Mouse (Mus musculus): ENCODE measurements at regions not wholly inside any gene's neighbourhood (a gene's known extent, or its start where the extent isn't known, plus 50 kb on each side); places are given as distances from the start of the nearest gene placed in this dataset.
"Not testable (repeated sequence)": the region's sequence is repeated elsewhere in the genome, so short reads cannot be mapped to it uniquely, and the experiment has no call there.

- no peak for DNase-seq
These were observed 91.4 kb upstream of the Mdm1 start for GRCm38 (mm10) chr10:118050152-118050641.

- DNase-seq, result peak in 1 of 2 experiments; percentile 66
These were observed 89.6 kb upstream of the Mdm1 start for GRCm38 (mm10) chr10:118052042-118052441.

DNA sequence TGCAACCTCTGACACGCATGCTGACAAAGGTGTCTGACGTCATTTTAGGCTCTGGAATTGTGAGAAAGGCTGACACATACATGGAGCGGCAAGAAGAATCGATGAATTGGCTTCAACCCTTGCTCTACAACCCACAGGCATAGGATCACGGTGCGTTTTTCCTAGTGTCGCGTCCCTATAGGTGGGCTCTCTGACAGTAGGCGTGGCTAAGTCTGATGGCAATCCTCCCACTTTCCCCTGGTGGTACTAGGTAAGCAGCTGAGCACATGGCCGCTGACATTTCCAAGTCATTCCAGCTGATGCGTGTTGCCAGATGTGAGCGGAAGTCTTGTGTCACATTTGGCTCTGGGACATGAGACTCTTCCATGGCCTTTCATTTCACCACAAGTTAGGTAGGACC, 89.1 kb upstream of the Mdm1 start:
- no peak for DNase-seq

DNA sequence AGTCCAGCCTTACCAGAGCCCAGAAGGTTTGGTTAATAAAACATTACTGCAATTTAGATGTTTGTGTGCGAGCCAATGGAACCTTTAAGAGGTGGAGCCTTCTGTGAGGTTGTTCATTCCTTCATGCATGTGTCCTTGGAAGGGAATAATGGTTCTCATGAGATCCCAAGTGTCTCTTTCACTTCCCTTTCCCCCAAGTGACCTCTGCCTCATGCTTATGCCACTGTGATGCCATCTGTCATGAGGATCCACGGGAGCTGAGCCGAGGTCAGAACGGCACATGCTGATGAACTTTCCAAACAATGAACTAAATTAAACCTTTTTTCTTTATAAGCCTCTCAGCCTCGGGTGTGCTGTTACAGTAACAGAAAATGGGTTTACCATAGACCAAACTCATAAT, 88.6 kb upstream of the Mdm1 start:
- no peak for DNase-seq

DNA sequence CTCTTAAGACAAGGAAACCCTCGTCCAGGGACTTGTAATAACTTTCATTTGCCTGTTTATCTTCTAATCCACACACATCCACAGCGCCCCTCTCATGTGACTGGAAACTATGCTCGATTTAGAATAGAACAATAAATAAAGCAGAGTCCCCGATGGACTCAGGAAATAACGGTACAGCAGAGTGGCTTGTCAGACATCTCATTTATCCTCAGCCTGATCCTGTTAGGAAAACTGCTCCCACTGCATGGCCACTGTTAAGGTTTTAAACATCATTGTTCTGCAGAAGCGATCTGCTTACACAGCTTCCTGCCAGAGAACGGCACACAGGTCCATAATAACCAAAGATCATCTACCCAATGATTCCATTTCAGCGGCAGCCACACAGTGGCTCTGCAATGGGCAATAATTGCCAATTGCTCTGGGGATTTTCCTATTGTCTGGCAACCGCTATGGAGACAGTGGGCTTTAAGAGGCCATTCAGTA, 84.8 kb upstream of the Mdm1 start:
- DNase-seq, result no peak

DNA sequence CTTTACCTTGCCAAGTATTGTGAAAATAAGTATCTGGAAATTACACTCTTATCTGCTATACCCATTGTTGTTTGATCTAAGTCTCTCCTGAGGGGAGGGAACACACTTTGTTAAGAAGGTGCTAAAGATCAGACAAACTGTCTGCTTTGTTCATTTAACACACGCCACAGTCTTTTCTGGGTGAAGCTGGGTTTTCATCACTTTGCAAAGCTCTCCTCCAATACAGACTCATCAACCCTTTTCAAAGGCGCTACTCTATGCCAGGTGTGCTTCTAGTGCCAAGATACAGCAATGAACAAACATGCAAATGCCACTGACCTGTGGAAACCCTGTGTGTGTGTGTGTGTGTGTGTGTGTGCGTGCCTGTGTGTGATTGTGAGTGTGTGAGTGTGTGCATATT, 84.1 kb upstream of the Mdm1 start:
- DNase-seq, result no peak

DNA sequence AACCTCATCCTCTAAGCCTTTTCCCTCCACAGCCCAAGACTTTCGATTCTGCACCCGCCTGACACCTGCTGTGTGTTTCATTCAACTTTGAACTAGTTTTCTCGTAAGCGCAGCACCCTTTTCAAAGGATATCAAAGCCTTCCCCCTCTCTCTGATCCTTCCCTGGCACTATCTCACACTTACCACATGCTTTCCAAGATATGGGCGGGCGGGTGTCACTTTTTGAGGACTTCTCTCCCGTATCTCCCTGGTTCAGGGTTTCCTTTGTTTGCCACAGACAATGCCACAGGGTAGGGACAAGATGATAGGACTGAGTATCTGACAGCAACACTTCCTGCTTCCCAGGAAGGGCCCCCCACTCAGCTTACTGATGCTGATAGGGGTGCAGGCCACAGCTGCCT, 76.8 kb upstream of the Mdm1 start:
- no peak for DNase-seq

DNA sequence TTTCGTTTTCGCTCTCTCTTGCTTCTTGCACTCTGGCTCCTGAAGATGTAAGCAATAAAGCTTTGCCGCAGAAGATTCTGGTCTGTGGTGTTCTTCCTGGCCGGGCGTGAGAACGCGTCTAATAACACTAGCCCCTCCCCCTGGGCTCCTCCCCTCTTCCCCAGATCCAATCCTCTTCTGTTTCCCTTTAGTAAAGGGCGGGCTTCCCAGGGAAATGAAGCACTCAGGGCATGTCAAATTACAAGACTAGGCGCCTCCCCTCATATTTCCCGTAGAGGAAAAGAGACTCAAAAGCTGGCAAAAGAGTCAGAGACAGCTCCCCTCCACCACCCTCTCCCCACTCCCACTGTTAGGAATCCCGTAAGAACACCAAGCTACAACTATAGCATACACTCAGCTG, 65.3 kb upstream of the Mdm1 start:
- not testable (repeated sequence) for DNase-seq

- no peak for DNase-seq
These were observed 59.9 kb upstream of the Mdm1 start for GRCm38 (mm10) chr10:118081636-118082166.

DNA sequence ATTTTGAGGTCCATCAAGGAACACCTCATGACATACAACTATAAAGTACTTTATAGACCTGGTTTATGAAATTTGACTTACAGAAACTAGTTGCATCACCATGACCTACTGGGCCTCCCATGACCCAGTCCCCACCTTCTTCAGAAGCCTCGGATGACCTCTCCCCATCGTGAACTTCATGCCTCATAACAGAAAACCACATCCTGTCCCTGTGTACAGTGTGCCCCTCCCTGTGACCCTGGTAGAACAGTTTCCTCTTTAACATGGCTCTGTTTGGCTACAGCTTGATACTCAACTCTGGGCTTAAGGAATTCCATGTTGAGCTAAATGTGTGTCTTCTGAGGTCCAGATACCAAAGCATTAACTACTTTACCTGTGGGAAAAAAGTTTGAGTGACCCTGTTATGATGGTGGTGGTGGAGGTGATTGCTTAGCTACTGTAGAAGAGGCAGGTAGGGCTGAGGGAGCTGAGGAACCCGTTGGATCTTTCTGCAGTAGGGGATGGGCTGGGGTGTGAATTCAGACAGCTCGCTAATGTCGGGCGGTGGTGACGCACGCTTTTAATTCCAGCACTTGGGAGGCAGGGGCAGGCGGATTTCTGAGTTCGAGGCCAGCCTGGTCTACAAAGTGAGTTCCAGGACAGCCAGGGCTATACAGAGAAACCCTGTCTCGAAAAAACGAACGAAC, 58.4 kb upstream of the Mdm1 start:
- DNase-seq, result peak in 1 of 2 experiments; percentile 65

- DNase-seq, result no peak
These were observed 57.9 kb upstream of the Mdm1 start for GRCm38 (mm10) chr10:118083721-118084075.

DNA sequence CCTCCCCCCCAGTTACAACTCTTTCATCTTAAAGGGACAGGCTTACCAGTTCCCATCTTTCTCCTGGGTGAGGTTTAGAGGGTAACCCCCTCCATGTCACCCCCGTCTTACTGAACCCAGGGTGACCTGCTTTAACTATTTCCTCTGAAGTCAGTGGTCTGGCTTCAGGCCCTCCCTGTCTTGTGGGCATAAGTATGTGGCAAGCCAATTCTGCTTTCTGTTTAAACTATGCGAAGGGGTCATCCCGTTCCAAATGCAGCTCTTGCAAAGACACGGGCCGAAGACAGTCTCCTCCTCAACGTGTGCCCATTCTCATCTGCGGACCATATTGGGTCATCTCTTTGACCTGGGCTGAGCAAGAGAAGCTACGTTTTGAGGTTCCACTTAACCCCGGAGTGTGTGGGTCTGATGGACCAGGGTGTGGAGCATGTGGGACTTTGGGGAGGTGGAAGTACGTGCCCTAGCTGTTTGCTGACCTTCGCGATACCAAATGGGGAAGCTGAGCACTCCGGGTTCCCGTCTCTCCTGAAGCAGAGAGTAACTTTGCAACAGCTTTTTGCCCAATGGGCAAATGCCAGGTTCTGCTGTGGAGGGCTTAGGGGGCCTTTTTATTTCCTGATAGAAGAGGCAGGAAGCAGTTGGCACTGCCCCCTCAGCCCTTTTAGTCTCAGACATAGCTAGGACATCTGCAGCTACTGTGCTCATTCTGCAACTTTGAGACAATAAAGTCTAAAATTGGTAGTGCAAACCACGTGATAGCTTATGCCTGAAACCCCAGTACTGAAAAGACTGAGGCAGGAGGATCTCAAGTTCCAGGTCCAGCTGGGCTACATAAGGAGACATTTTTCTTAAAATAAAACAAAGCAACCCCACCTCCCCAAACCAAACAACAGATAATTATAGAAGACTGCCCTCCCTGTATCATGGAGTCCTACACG, 56.3 kb upstream of the Mdm1 start:
- DNase-seq, result peak in 1 of 2 experiments; percentile 58

- no peak for DNase-seq
These were observed 53.9 kb upstream of the Mdm1 start for GRCm38 (mm10) chr10:118087570-118088340.

GRCm38 (mm10) chr10:118088499-118088898, 53.1 kb upstream of the Mdm1 start:
- DNase-seq, result no peak

GRCm38 (mm10) chr10:118089879-118090278, 51.7 kb upstream of the Mdm1 start:
- no peak for DNase-seq

- DNase-seq, result no peak
These were observed 50.1 kb upstream of the Mdm1 start for GRCm38 (mm10) chr10:118091476-118091875.
